Mouse (Mus musculus) brain, embryonic 18.5 days (tissue): Measurements from ENCODE around the gene Apbb2.

Experiments
- DNase-seq: peaks from one replicate; pipeline ENCODE4 v3.0.0-alpha.2; 2012; ENCODE audit warnings: low read depth, low spot score

The Apbb2 gene

DNA sequence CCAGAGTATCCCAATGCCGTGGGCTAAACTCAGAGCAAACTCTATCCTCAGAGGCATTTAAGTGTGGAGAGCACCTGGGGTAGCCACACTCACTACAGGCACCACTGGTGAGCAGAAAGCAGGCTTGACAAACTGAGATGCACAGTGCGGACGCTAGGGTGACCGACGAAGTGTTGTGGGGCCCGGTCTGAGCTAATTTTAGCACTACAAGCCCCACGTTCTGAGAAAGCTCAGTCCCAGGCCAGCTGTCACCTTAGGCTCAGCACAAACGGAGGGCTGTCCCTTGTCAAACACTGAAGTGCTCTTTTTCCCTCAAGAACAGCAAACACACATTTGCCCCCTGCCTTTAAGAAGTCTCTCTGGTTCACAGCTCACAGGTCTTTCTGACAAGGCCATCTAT lies 201.3 kb downstream of the Apbb2 start:
- DNase-seq, result no peak

DNA sequence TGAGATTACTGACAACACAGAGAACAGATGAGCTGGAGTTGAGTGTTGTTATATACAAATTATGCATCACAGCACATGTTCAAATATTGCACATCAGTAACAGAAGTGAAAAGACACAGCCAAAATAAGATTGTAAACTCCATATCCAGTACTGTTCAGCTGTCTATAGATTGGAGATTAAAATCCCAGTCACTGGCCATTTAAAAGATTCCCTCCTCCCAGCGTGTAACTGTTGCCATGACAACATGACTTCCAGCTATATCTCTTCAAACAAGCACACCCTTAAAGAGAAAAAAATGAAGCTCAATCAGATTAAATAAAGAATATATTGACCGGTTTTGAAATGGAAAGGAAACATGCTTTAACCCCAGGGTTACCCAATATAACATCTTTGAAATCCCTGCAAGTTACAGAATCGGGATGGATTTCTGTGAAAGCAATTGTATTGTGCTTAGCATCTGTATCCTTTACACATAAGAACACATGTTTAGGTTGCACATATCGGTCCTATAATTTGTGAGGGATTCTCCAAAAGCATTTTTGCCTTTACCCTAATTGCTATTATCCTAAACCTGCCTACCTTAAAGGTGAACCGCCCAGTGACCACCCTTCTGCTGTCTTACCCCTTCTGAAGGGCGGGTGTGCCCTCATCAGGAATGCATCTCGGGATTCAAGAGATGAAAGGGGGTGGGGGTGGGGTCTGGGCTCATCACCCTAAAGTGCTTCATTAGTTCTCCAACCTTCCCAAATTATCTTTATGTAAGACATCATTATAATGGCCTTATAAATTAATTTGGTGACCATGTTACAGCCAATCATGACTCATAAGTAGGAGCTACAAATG lies 202.7 kb downstream of the Apbb2 start:
- no peak for DNase-seq

DNA sequence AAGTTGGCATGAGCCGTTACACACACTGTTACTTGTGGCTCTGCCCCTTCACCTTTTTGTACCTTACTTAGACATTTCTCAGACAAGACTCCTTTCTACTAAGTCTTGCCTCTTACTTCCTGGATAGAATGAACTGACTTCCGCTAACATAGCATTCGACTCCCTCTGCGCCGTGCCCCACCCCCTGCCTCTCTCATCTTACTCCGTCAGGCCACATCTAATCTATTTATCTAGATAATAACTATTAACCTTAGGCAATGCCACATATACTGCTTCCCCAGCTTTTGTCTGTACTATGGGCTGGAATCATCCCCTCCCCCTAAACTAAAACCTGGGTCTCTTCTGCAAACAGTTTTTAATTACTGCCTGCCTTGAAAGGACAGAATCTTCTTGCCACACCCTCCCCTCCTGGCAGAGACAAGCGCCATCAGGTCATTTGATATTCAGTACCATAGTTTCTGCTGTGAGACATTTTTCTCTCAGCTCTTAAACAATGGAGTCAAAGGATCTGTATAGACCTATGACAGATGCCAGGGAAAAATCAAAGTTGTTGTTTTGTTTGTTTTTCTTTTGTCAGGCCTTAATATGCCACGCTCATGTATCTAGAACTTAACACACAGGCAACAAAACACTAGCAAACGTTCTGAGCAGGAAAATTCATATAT lies 203.4 kb downstream of the Apbb2 start:
- no peak for DNase-seq

DNA sequence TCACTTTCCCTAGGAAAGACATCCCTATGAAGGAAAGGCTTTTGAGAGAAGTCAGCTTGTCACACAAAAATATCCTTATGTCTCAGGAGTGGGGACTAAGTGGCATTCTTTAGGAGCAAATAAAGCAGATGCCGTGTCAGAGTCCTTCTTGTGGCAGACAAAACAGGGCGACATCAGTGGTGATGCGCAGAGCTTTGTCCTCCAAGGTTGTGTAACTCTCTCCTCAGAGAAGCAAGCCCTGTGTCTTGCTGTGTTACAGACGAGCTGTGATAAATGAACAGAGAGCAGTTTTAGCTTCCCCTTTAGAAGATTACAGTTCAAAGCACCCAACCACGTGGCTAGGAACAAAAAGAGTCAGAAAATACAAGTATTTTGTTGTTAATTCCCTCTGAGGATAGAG lies 205.2 kb downstream of the Apbb2 start:
- no peak for DNase-seq

DNA sequence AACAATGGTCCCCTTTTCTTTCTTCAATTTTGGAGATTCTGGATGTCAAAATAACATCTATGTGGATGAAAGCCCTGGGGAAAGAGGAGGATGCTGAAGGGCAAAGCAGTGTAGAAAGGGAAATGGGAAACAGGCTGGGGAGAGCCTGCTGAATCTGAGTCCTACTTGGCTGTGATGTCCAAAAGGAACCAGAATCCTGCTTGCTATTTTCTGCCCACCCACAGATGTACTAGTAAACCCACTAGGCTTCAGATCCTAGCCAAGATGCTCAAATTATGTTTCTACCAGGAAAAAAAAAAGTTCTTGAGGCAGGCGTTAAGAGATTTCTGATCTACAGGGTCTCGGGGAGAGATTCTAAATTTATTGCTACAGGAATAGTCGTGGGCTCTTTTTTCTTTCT lies 205.8 kb downstream of the Apbb2 start:
- DNase-seq, result no peak

DNA sequence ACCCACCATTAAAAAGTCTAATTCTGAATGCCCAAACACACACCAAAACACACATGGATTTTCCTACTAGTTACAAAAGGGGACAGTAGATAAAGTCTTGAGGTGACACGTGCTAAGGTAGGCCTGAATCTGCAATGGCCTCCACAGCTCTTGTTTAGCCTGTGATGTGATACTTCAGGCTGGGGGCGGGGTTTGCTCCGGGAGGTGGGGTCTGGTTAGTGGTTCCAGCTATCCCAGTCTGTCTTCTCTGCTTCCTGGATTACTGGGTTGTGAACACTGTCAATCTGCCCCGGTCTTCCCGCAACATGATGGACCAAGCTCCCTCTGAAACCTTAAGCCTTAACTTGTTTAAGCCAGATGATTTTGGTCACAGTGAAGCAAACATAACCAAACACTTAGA lies 210.0 kb downstream of the Apbb2 start:
- DNase-seq, result no peak

DNA sequence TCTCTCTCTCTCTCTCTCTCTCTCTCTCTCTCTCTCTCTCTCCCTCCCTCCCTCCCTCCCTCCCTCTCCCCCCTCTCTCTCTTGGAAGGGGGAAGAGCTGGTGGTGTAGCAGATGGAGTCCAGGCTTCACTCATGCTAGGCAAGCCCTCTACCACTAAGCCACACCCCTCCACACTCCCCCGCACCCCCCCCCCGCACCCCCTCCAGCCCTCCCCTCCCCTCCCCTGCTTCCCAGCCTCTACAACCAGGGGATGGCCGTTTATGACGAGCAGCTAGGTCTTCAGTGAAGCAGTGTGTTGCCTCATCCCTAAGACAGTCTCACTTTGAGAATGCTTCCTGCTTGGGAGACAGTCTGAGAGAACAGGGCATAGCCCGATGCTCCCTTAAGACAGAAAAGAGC lies 210.6 kb downstream of the Apbb2 start:
- no peak for DNase-seq

DNA sequence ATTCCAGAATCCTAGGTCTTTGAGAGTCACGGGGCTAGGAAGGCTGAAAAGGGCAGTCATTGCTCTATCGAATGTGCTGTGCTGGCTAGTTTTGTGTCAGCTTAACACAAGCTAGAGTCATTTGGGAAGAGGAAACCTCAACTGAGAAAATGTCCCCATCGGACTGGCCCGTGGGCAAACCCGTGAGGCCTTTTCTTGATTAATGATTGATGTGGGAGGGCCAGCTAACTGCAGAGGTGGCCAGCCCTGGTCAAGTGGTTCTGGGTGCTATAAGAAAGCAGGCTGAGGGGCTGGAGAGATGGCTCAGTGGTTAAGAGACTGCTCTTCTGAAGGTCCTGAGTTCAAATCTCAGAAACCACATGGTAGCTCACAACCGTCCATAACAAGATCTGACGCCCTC lies 212.2 kb downstream of the Apbb2 start:
- DNase-seq, result no peak

DNA sequence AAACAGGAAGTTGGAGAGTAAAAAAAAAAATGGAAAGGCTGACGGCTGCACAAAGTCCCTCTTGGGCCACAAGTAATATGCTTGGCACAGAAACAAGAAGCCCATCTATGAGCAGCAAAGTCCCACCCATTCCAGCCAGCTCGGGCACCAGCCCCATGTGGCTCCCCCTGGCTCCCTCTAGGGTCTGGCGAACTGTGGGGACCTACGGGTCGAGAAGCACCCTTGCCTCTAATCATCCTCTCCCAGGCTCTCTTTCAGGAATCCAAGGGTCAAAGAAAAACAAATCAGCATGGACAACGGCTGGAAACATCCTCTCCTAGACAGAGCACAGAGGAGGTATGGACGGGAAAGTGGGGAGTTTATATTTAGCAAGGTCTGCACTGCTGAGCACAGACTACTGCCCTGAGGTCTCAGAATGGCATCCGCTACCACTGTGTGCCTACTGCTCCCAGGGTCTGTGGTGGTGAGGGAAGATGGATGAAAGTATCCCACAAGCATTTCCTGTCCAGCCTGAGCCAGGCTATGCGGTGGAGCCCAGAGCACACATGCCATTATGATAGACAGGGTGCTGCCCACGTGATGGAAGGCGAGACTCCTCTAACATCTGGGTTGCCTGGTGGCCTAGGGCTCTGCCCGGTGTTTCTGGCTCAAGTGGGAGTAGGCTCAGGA lies 212.7 kb downstream of the Apbb2 start:
- no peak for DNase-seq

DNA sequence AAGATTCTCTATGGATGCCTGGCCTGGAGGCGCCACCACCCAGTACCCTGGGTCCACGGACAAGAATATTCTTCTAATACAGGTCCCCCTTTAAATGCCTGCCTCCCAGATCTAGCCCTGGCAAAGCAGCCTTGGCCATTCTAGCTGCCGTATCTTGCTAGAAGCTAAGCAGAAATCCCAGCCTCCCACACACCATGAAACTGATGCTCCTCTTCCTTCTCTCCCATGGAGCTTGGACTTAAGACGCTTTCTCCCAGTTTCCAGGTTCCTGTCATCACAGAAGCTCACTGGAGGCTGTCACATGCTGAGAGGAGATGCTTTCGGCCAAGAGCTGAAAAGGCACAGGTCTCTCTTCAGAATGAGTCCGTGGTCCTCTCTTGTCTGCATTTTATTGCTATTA lies 213.3 kb downstream of the Apbb2 start:
- no peak for DNase-seq

DNA sequence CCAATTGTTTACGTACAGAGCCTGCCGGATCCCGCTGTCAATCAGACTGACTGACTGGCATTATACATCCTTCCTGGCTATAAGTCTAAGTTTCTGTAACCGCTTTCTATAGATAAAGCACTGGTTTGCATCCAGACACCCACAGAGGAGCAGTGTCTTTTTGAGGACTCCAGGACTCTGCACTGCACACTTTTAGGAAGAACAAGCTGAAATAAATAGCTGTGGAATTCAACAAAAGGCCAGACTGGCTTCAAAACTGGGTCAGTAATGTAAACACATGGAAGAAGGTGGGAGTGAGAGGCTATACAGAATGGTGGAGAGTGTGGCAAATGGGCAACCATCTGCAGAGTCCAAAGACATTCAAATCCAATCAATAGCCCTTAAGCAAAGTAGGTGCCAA lies 218.0 kb downstream of the Apbb2 start:
- DNase-seq, result no peak

DNA sequence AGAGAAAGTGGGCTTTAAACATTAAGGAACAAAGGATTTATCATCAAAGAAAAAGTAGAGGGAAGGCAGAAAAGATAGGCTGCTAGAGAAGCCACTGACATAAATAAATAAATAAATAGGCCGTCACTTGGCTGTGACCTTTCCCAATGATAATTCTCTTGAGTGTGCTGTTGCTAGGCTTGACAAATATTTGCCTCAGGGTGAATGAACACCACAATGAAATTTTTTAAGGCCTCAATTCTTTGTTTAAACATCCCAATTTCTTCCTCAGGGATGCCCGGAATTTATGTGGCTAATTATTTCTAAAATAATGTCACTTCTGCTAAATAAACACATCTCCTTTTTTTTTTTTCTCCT lies 219.3 kb downstream of the Apbb2 start:
- DNase-seq, result no peak

DNA sequence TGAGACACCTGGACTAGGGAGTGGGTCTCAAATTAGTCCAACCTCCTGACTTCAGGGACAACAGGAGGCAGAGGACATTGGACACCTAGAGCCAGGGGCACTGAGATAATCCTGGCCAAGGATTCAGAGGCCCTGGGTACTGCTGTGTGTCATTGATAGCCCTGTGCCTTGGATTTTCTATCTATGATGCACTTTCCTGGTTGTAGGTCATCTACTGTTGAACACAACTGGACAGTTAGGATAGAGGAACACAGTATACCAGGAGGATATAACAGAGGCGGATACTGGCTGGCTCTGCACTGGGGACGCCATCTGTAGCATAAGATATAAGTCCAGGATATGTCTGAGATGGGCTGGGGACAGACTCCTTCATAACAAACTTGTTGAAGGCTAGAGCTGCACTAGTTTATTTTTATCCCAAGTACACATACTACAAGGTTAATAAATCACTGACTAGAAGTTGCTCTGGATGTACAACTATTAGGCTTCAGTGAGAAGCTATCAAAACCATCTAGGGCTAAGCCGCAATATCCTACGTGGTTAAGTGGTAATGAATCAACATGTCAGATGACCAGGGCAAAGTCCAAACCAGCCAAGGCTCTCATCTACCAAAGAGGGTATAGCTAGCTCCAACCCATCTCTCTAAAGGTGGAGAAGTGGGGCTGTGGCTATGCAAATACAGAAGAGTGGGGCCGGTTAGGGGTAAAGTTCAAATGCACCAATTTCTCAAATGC lies 219.9 kb downstream of the Apbb2 start:
- DNase-seq, result no peak

DNA sequence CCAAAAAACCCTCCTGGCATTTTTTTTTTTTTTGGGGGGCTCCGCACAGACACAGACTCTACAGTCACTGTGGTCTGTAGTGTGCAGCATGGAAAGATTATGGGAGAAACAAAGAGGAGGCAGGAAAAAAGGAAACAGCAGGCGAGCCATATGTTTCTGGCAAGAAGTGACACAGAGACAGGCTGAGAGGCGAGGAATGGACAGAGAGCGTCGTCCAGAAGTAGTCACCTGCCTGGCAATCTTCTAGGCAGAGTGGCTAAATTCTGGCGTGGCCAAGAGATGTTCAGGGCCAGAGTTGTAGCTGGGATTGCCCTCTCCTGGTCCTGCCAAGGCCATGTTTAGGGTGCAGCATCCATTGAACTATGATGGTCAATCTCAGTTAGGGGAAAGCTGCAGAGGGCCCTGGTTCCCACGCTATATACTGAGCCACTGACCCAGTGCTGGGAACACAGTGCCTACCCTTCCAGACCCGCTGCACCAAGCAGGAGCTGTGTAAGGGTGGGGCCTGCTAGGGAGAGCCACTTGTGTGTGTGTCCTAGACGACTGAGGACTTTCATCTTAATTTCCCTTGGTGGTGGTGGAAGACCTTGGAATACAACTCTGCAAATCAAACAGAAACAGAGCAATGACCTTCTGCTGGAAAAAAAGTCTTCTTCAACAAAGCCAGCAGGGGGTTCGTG lies 224.7 kb downstream of the Apbb2 start:
- no peak for DNase-seq

DNA sequence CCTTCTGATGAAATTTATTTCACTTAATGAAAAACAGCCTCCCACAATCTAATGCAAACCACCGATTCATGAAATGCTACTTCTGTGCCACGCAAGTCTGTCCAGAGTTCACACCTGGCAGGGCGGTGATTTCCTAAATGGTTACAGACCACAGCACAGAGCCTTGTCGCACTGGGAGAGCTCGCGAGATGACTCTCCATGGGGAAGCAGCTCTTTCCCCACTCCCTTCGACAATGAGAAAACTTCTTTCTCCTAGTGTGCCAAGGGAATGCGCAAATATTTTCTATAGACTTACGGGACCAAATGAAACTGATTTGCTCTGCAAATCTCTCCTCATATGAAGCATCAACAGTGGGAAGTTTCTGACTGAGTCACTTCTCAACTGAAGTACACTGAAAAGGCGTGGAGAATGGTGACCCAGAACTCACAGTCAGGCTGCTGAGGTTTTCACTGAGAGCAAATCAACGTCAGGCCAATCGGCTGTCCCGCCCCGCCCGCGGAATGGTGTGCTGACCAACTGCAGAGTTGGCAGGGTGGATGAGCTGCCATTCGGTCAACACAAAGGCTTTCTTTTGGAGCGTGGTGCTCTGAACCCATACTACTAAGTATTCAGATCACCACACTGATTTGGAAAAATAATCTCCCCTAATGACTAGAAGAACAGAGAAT lies 225.6 kb downstream of the Apbb2 start:
- DNase-seq, result no peak

DNA sequence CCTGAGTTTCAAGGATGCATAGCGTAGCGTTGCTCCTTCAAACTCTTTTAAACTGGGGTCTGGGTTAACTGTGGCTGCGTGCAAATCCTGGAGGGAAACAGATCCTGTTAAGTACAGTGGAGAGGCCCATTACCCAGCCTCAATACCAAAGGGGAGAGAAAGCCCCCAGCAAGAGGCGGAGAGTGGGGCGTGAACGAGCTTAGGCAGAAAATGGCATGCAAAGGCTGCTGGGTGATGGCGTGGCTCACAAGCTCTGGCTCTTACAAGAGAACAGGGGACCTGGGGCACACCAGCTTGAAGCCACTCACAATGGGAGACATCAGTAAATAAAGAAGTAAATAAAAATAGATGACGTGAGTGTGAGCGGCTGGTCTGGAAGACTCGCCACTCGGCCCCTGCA lies 226.8 kb downstream of the Apbb2 start:
- DNase-seq, result no peak

DNA sequence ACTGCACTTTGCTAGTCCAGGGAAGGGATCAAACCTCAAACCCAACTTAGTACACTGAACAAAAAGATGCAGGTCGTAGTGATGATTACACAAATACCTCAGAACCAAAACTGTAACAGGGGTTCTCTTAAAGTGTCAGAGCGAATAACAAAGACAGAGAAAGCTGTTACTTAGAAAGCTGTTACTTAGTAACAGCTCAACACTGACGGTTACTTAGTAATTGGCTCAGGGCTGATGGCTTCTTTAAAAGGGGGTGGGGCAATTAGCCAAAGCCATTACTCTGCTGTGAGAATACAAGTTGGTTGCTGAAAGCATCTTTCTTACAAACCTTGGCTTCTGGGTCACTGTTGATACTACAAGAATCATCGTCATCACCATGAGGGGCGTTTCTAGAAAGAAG lies 227.3 kb downstream of the Apbb2 start:
- DNase-seq, result no peak

DNA sequence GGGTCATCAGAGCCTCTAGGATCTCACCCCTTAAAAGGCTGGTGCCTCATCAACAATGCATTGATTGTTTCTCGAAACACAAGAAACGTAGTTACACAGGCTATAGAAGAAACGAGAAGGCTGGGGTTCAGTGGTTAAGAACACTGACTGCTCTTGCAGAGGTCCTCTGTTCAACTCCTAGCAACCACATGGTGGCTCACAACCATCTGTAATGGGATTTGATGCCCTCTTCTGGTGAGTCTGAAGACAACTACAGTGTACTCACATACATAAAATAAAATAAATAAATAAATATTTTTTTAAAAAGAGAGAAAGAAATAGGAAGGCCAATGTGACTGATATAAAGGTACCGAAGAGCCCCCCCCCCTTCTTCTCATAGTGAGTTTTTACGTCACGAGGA lies 228.0 kb downstream of the Apbb2 start:
- DNase-seq, result no peak

DNA sequence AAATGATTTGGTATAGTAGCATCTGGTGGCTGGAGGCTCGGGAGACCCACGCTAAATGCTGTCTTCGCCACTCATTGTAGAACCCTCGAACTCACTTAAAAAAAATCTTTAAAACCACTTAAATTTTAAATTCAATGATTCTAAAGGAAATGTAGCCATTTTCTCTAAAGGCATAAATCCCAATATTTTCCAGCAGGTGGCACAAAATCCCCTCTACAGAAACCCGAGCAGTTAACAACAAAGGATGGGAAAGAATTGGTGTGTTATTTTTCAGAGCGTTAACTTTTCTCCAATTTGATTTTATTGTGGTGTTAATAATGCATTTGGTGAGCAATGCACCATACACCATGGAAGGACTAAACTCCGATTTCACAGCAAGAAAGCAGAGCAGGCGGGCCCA lies 231.1 kb downstream of the Apbb2 start:
- DNase-seq, result peak; percentile 55

DNA sequence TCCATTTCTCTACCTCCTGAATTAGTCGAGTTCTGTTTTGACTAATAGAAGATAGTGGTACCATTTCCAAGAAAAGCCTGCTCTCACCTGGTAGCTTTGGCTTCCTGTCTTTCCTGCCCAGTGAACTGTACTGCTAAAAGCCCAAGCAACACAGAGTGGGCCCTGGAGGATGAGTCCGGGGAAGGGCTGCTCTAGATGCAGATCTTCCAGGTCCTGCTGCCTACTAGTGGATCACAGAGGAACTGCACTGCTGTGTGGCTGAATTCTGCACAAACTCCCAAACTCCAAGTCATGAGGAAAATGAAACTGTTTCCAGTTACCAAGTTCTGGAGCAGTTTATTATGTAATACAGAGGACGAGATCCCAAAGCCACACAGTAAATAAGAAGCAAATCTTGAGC lies 232.9 kb downstream of the Apbb2 start:
- DNase-seq, result no peak

DNA sequence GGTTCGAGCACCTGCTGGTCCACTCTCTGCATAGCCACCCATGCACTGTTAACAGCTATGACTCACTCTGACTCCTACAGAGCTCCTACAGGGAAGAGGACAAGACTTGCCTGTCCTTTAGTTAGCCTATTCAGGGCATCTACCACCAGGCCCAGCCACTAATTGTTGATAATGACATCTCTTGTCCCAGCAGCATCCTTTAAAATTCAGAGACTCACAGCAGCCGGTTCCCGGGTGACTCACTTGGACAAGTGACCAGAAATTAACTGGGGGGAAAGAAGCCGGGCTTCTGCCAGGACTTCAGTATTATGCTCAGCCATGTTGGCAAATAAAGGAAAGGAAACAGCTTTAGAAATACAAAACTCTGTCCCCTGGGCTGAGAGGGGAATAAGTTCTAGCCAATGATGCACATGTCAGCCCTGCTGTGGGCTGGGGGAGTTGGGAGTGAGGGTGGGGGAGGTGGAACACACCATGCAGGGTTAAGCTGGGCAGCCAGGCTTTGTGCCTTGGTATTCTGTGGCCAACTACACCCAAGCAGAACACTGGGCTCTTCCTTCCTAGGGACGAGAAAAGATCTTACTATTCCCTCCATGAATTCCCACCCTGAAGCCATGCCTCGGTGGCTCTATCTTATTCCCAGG lies 233.7 kb downstream of the Apbb2 start:
- DNase-seq, result no peak
